Mouse (Mus musculus) ES-Bruce4 (cell line): ENCODE measurements at regions not wholly inside any gene's neighbourhood (a gene's known extent, or its start where the extent isn't known, plus 50 kb on each side); places are given as distances from the start of the nearest gene placed in this dataset.

ENCODE experiments used
- CTCF ChIP-seq: IDR thresholded peaks from one replicate; pipeline ENCODE4 v1.8.1; 2011; ENCODE audit warnings: low read depth, low read length
- EP300 ChIP-seq: IDR thresholded peaks from 2 replicates; pipeline ENCODE4 v1.6.1; 2011; ENCODE audit warnings: low read depth, low read length; ENCODE audit not compliant: insufficient read depth
- POLR2A ChIP-seq: IDR thresholded peaks from one replicate; pipeline ENCODE4 v1.8.1; 2011; ENCODE audit warnings: low read length; ENCODE audit not compliant: insufficient read depth

DNA sequence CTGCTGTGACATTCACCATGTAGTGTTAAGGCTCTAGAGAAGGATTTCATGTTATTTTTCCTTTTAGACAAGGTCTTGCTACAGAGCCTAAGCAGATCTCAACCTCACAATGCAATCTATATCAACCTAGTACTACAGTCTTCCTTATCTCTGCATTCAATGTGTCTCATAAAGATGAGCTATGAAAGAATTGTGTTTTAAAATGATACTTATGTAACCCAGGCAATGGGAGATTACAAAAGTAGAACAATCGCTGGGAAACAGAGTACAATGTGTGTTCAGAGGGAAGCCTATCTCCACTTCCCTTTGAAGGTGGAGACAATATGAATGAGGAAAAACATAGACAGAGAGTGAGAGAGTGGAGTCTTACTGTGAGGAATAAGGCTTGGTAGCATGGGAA is 532.5 kb upstream of the Nova1 start:
- TF ChIP-seq POLR2A (no peak), CTCF (no peak), EP300 (no peak)
